Mouse (Mus musculus) urinary bladder, postnatal 14 days (tissue): Measurements from ENCODE around the gene Cox15.

Experiments
- DNase-seq: peaks from one replicate; pipeline ENCODE4 v3.0.0; 2021; ENCODE audit warnings: low spot score

Cox15 gene

GRCm38 (mm10) chr19:43752489-43753225, at the start of gene Cox15, which contains the start of gene Cutc:
TSS of gene Cox15 (minus strand) at chr19:43753000.
TSS of gene Cutc (plus strand) at chr19:43752996.
- peak; percentile 97 for DNase-seq

GRCm38 (mm10) chr19:43801427-43802051, 48.7 kb upstream of the Cox15 start:
- DNase-seq, result no peak

GRCm38 (mm10) chr19:43797216-43797615, 44.4 kb upstream of the Cox15 start:
- no peak for DNase-seq

- DNase-seq, result no peak
Measured at GRCm38 (mm10) chr19:43795511-43795910, 42.7 kb upstream of the Cox15 start.

- DNase-seq, result no peak
Measured at GRCm38 (mm10) chr19:43793951-43794350, 41.2 kb upstream of the Cox15 start.

GRCm38 (mm10) chr19:43792537-43792936, 39.7 kb upstream of the Cox15 start:
- no peak for DNase-seq

GRCm38 (mm10) chr19:43789817-43790216, 37.0 kb upstream of the Cox15 start:
- no peak for DNase-seq

- DNase-seq, result no peak
Measured at GRCm38 (mm10) chr19:43786249-43787026, 33.6 kb upstream of the Cox15 start.

- DNase-seq, result no peak
Measured at GRCm38 (mm10) chr19:43784761-43785160, 32.0 kb upstream of the Cox15 start.

GRCm38 (mm10) chr19:43781980-43782379, 29.2 kb upstream of the Cox15 start, which contains the start of gene Abcc2:
TSS of gene Abcc2 (plus strand) at chr19:43782192.
- no peak for DNase-seq

- no peak for DNase-seq
Measured at GRCm38 (mm10) chr19:43780391-43780790, 27.6 kb upstream of the Cox15 start.

- no peak for DNase-seq
Measured at GRCm38 (mm10) chr19:43777308-43777707, 24.5 kb upstream of the Cox15 start.

- no peak for DNase-seq
Measured at GRCm38 (mm10) chr19:43776561-43776960, 23.8 kb upstream of the Cox15 start.

- no peak for DNase-seq
Measured at GRCm38 (mm10) chr19:43775433-43775832, 22.6 kb upstream of the Cox15 start.

GRCm38 (mm10) chr19:43772311-43772710, 19.5 kb upstream of the Cox15 start:
- DNase-seq, result no peak

GRCm38 (mm10) chr19:43771499-43771969, 18.7 kb upstream of the Cox15 start:
- no peak for DNase-seq

- DNase-seq, result no peak
Measured at GRCm38 (mm10) chr19:43770584-43770983, 17.8 kb upstream of the Cox15 start.

GRCm38 (mm10) chr19:43769366-43769960, 16.7 kb upstream of the Cox15 start:
- DNase-seq, result no peak

- DNase-seq, result peak; percentile 24
Measured at GRCm38 (mm10) chr19:43767549-43768322, 14.9 kb upstream of the Cox15 start.

- DNase-seq, result no peak
Measured at GRCm38 (mm10) chr19:43766451-43766850, 13.7 kb upstream of the Cox15 start.

- no peak for DNase-seq
Measured at GRCm38 (mm10) chr19:43762410-43762809, 9.6 kb upstream of the Cox15 start.
